8 mouse cellular contexts compared by ENCODE assay signal in genomic region chrX:36389971-36390370, GRCm38 (mm10).
DNase-seq lines count a peak whose midpoint lies in the region.

No protein-coding gene starts in this region.

- peak; percentile 4 to 5 for DNase-seq in cerebellum, postnatal 14 days
- no peak for DNase-seq in cerebellum, postnatal 36 days
- DNase-seq in 3T3-L1 (ENCODE audit: low read depth, low spot score), result peak; percentile 63
- DNase-seq in frontal cortex, postnatal 14 days (ENCODE audit: low spot score in 2 of 2), result peak; percentile 15 to 16
- peak; percentile 32 to 71 for DNase-seq in left cerebral cortex, adult 9 months (ENCODE audit: low spot score in 2 of 2)
- no peak for DNase-seq in kidney, postnatal 14 days
- no peak for DNase-seq in B cell, adult 2 months
- DNase-seq in kidney, adult 8-10 months, result no peak

Comparison
In these comparisons a context has a peak if more than half of its experiments do, and no peak if none do; other contexts are left out.
1. DNase-seq: peak in cerebellum, postnatal 14 days (2 of 2), 3T3-L1 (single experiment), frontal cortex, postnatal 14 days (2 of 2) and left cerebral cortex, adult 9 months (2 of 2); none in cerebellum, postnatal 36 days (0 of 2), kidney, postnatal 14 days (single experiment), B cell, adult 2 months (0 of 2) and kidney, adult 8-10 months (0 of 2).